Mouse (Mus musculus) bone marrow macrophage, adult 2 months (primary cell): ENCODE data around the gene Rassf3. TPM values are rescaled to one million over a fixed set of nuclear protein-coding genes. Genes with fewer than 3 reads are reported as not detected.

Source experiments
- H3K27ac ChIP-seq: 2 replicates; pipeline ENCODE4 v1.5.1; 2012; ENCODE audit warnings: low read depth, low read length; ENCODE audit not compliant: insufficient read depth
- H3K4me1 ChIP-seq: 2 replicates; pipeline ENCODE4 v1.6.1; 2012; ENCODE audit warnings: low read length; ENCODE audit not compliant: control insufficient read depth, insufficient read depth
- H3K4me3 ChIP-seq: 2 replicates; pipeline ENCODE4 v1.5.1; 2012; ENCODE audit warnings: mild to moderate bottlenecking, low read length, moderate library complexity; ENCODE audit not compliant: insufficient read depth
- CTCF ChIP-seq: IDR thresholded peaks from 2 replicates; pipeline ENCODE4 v1.5.1; 2012; ENCODE audit warnings: low read depth, mild to moderate bottlenecking, low read length, moderate library complexity
- POLR2A ChIP-seq: IDR thresholded peaks from 2 replicates; pipeline ENCODE4 v1.6.1; 2012; ENCODE audit warnings: mild to moderate bottlenecking, low read depth, low read length, borderline replicate concordance
- polyA plus RNA-seq: library from polyadenylated mRNA; stranded (reverse); fragments of >200 nt; gene quantifications from 2 replicates; pipeline ENCODE4 v1.2.4, GENCODE M21; 2012; ENCODE audit not compliant: missing spikeins, insufficient read depth, insufficient read length

Gene Rassf3
- polyA plus RNA-seq, 1 experiment: 65.1 TPM

DNA sequence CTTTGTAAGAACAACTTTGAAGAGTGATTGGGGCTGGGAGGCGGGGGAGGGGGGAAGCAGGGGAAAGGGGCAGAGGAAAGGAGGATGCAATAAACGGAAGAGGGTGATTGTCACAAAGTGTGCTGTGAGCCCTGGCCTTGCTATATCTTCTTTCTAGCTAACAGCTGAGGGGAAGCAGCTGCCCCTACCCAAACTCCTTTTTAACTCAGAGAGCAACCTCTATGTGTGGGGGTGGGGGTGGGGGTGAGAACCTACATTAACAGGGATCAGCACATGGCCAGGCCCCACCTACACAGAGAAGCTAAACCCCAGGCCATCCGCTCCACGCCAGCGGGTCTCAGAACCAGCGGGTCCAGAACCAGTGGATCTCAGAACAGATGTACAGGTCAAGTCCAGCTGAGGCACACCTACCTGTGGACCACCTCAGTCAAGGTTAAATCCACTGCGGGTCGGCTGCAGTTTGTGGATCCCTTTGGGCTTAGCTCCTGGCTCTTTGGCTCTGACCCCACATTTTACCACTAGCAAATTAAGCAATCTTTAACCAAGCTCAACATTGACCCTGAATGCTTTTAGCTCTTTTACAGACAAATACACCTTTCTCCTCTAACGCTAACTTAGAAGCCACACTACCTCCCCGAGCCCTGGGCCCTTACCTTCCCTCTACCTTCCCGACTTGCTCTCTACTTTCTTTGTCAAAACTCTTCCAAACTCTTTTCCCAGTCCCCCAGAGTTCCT is 64.3 kb downstream of the Rassf3 start:
- no peak for TF ChIP-seq CTCF
- TF ChIP-seq POLR2A: no peak
- no peaks in the 10 kb centered on the region for H3K4me1 ChIP-seq
- H3K27ac ChIP-seq: no peak overlapping the region
- no peak overlapping the region for H3K4me3 ChIP-seq

DNA sequence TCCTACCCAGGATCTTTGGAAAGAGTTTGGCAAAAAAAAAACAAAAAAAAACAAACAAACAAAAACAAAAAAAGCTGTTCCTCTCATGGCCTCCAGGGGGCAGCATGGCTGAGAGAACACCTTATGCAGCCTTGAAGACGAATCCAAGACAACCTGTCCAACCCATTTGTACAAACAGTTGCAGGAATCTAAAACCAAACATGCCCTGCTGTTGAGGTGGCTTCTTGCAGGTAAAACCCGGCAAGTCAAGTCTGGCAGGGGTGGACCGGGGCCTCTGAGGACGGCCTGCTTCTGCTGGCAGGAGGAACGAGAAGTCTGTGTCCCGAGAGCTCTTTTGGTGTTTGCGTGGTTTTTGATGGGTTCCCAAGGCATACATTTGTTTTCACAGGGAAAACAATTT is 66.4 kb downstream of the Rassf3 start:
- TF ChIP-seq CTCF: peak; percentile 80
- TF ChIP-seq POLR2A: no peak
- no peak overlapping the region for H3K4me3 ChIP-seq
- H3K4me1 ChIP-seq: no peaks in the 10 kb centered on the region
- no peak overlapping the region for H3K27ac ChIP-seq

GRCm38 (mm10) chr10:121403946-121404345 is 72.2 kb downstream of the Rassf3 start:
- no peaks in the 10 kb centered on the region for H3K4me1 ChIP-seq
- no peak overlapping the region for H3K4me3 ChIP-seq
- no peak overlapping the region for H3K27ac ChIP-seq
- no peak for TF ChIP-seq CTCF
- TF ChIP-seq POLR2A: no peak

- no peaks in the 10 kb centered on the region for H3K4me1 ChIP-seq
- TF ChIP-seq POLR2A (no peak), CTCF (no peak)
- H3K4me3 ChIP-seq: no peak overlapping the region
- H3K27ac ChIP-seq: no peak overlapping the region
Observed at GRCm38 (mm10) chr10:121403104-121403503, 73.0 kb downstream of the Rassf3 start.

DNA sequence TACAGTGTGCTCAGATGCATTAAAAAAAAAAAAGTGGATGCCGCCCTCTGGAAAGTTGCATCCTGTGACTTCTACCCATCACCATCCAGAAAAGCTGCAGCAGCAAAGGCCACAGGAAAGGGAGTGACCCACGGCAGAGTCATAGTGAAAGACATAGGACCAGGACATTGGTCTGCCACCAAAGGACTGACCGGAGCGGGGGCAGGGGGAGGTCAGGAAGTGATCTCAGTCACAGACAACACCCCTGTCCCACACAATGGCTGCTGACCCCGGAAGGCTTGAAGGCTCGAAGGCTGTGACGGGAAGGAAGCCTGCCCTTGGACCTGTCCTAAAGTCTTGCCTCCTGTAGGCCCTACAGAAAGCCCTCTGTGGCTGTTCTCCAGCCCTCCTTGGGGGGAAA is 75.1 kb downstream of the Rassf3 start:
- TF ChIP-seq POLR2A: no peak
- no peak for TF ChIP-seq CTCF
- H3K27ac ChIP-seq: no peak overlapping the region
- H3K4me1 ChIP-seq: no peaks in the 10 kb centered on the region
- H3K4me3 ChIP-seq: no peak overlapping the region

DNA sequence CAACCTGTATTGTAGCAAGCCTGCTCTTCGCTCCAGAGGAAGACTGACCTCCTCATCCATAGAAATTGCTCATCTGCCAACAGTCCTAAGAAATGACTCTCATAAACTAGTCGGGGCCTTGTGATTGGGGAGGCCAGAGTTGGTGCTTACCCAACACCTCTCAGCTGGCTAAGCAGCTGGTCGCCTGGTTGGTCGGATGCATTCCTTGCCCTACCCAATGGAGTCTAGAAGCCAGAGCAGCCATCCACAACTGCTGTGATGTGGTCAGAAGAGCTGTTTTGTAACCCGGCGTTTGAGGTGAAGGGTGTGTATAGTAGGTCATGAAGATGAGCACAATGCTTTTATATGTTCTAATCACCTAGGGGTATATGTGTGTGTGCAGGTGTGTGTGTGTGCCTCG is 77.5 kb downstream of the Rassf3 start:
- no peak overlapping the region for H3K4me3 ChIP-seq
- TF ChIP-seq POLR2A (no peak), CTCF (no peak)
- no peaks in the 10 kb centered on the region for H3K4me1 ChIP-seq
- no peak overlapping the region for H3K27ac ChIP-seq

GRCm38 (mm10) chr10:121395542-121396176 is 80.5 kb downstream of the Rassf3 start:
- H3K4me3 ChIP-seq: no peak overlapping the region
- H3K27ac ChIP-seq: no peak overlapping the region
- TF ChIP-seq POLR2A (no peak), CTCF (no peak)

GRCm38 (mm10) chr10:121394789-121395325 is 81.3 kb downstream of the Rassf3 start:
- Histone ChIP-seq H3K27ac (no peak overlapping the region), H3K4me3 (no peak overlapping the region), H3K4me1 (no peaks in the 10 kb centered on the region)
- TF ChIP-seq POLR2A: no peak
- TF ChIP-seq CTCF: no peak

More at GRCm38 (mm10) chr10:121395542-121396176, 80.5 kb downstream of the Rassf3 start:
- H3K4me1 ChIP-seq: no peaks in the 10 kb centered on the region

GRCm38 (mm10) chr10:121394270-121394669 is 81.9 kb downstream of the Rassf3 start:
- no peaks in the 10 kb centered on the region for H3K4me1 ChIP-seq
- H3K4me3 ChIP-seq: no peak overlapping the region
- H3K27ac ChIP-seq: no peak overlapping the region
- TF ChIP-seq CTCF (no peak), POLR2A (no peak)

GRCm38 (mm10) chr10:121391901-121392300 is 84.2 kb downstream of the Rassf3 start:
- Histone ChIP-seq H3K27ac (no peak overlapping the region), H3K4me3 (no peak overlapping the region), H3K4me1 (no peaks in the 10 kb centered on the region)
- TF ChIP-seq POLR2A: no peak
- no peak for TF ChIP-seq CTCF
